Mouse (Mus musculus) embryonic facial prominence, embryonic 10.5 days (tissue): ENCODE measurements around the gene Tbc1d7. TPM values are rescaled to one million over a fixed set of nuclear protein-coding genes. Genes with fewer than 3 reads are reported as not detected.
A peak's percentile ranks its signal among the peaks of the same experiment; 100 is the strongest.

ENCODE experiments used
- DNase-seq: peaks from one replicate; pipeline ENCODE4 v3.0.0-alpha.2; 2017; ENCODE audit warnings: low spot score
- H3K27ac ChIP-seq: fragments of 300-500 bp; sonication (generic); replicated peaks from 2 replicates; pipeline ENCODE4 v1.5.1; 2016; ENCODE audit warnings: mild to moderate bottlenecking
- H3K27me3 ChIP-seq: fragments of 300-500 bp; sonication (generic); replicated peaks from 2 replicates; pipeline ENCODE4 v1.6.1; 2016; ENCODE audit warnings: low read depth, mild to moderate bottlenecking; ENCODE audit not compliant: poor library complexity, severe bottlenecking
- H3K36me3 ChIP-seq: fragments of 300-500 bp; sonication (generic); replicated peaks from 2 replicates; pipeline ENCODE4 v1.6.1; 2016; ENCODE audit warnings: mild to moderate bottlenecking, moderate library complexity
- H3K4me1 ChIP-seq: fragments of 300-500 bp; sonication (generic); 2 replicates; pipeline ENCODE4 v1.6.1; 2016
- H3K4me3 ChIP-seq: fragments of 300-500 bp; sonication (generic); 2 replicates; pipeline ENCODE4 v1.5.1; 2016; ENCODE audit warnings: mild to moderate bottlenecking, moderate library complexity
- H3K9me3 ChIP-seq: fragments of 300-500 bp; sonication (generic); 2 replicates; pipeline ENCODE4 v1.6.1; 2016; ENCODE audit warnings: mild to moderate bottlenecking
- WGBS: fragments of 180-500 bp; shearing (Covaris S2); methylation state at CpG from one replicate; pipeline ENCODE4 v1.1.7; 2016; 5-methylcytosine and 5-hydroxymethylcytosine counted together
- polyA plus RNA-seq: library from polyadenylated mRNA; unstranded; fragments of >200 nt; fragmentation: Nextera tagmentation; extraction: Ambion mirVana; gene quantifications from 2 replicates; pipeline ENCODE4 v1.2.1, GENCODE M21; 2016

Tbc1d7 gene
- polyA plus RNA-seq, 1 experiment from 2014 or later = 64.8 TPM

GRCm38 (mm10) chr13:43157370-43157769 is 13.9 kb downstream of the Tbc1d7 start:
- 39% methylated on average over 5 of the region's 5 CpGs for WGBS
- DNase-seq = no peak
- H3K4me1 ChIP-seq = peaks cover 8% of the 10 kb centered on the region
- H3K36me3 ChIP-seq = peaks cover 61% of the 10 kb centered on the region
- no peak overlapping the region for H3K27ac ChIP-seq
- no peaks in the 10 kb centered on the region for H3K27me3 ChIP-seq
- H3K9me3 ChIP-seq = no peaks in the 10 kb centered on the region
- H3K4me3 ChIP-seq = no peak overlapping the region

GRCm38 (mm10) chr13:43152005-43152520 is 19.2 kb downstream of the Tbc1d7 start:
- H3K27me3 ChIP-seq = no peaks in the 10 kb centered on the region
- H3K27ac ChIP-seq = no peak overlapping the region
- H3K4me1 ChIP-seq = peaks cover 12% of the 10 kb centered on the region
- no peak for DNase-seq
- no peak overlapping the region for H3K4me3 ChIP-seq
- no peaks in the 10 kb centered on the region for H3K9me3 ChIP-seq
- 92% methylated on average over 14 of the region's 14 CpGs for WGBS
- H3K36me3 ChIP-seq = peaks cover 55% of the 10 kb centered on the region

- H3K27me3 ChIP-seq = no peaks in the 10 kb centered on the region
- DNase-seq = no peak
- no peaks in the 10 kb centered on the region for H3K9me3 ChIP-seq
- peaks cover 40% of the 10 kb centered on the region for H3K36me3 ChIP-seq
- no peak overlapping the region for H3K4me3 ChIP-seq
- H3K27ac ChIP-seq = no peak overlapping the region
- 76% methylated on average over 3 of the region's 3 CpGs for WGBS
- peaks cover 21% of the 10 kb centered on the region for H3K4me1 ChIP-seq
Observed at GRCm38 (mm10) chr13:43149661-43150060, 21.6 kb downstream of the Tbc1d7 start.

- H3K36me3 ChIP-seq = peaks cover 30% of the 10 kb centered on the region
- DNase-seq = no peak
- no peaks in the 10 kb centered on the region for H3K9me3 ChIP-seq
- H3K27ac ChIP-seq = no peak overlapping the region
- WGBS = 73% methylated on average over 4 of the region's 4 CpGs
- H3K4me1 ChIP-seq = peaks cover 21% of the 10 kb centered on the region
- H3K4me3 ChIP-seq = no peak overlapping the region
- H3K27me3 ChIP-seq = no peaks in the 10 kb centered on the region
Observed at GRCm38 (mm10) chr13:43148692-43149091, 22.6 kb downstream of the Tbc1d7 start.

- no peaks in the 10 kb centered on the region for H3K9me3 ChIP-seq
- no peak overlapping the region for H3K27ac ChIP-seq
- H3K27me3 ChIP-seq = no peaks in the 10 kb centered on the region
- WGBS = 63% methylated on average over 8 of the region's 8 CpGs
- peaks cover 21% of the 10 kb centered on the region for H3K4me1 ChIP-seq
- DNase-seq = no peak
- no peak overlapping the region for H3K4me3 ChIP-seq
- peaks cover 11% of the 10 kb centered on the region for H3K36me3 ChIP-seq
Observed at GRCm38 (mm10) chr13:43146515-43147258, 24.6 kb downstream of the Tbc1d7 start.

GRCm38 (mm10) chr13:43144720-43145418 is 26.4 kb downstream of the Tbc1d7 start:
- Histone ChIP-seq H3K4me1 (peaks cover 17% of the 10 kb centered on the region), H3K36me3 (no peaks in the 10 kb centered on the region), H3K4me3 (no peak overlapping the region), H3K27ac (no peak overlapping the region), H3K27me3 (no peaks in the 10 kb centered on the region), H3K9me3 (no peaks in the 10 kb centered on the region)
- 75% methylated on average over 7 of the region's 7 CpGs for WGBS
- DNase-seq = no peak

- Histone ChIP-seq H3K4me3 (no peak overlapping the region), H3K9me3 (no peaks in the 10 kb centered on the region), H3K4me1 (peaks cover 28% of the 10 kb centered on the region), H3K27ac (no peak overlapping the region), H3K27me3 (no peaks in the 10 kb centered on the region), H3K36me3 (peaks cover 4% of the 10 kb centered on the region; the same call in 1 of the 2 replicates)
- WGBS = 88% methylated on average over 4 of the region's 4 CpGs
- no peak for DNase-seq
Observed at GRCm38 (mm10) chr13:43134468-43134867, 36.8 kb downstream of the Tbc1d7 start.

GRCm38 (mm10) chr13:43133400-43133799 is 37.9 kb downstream of the Tbc1d7 start:
- 83% methylated on average over 7 of the region's 7 CpGs for WGBS
- no peak for DNase-seq
- H3K27ac ChIP-seq = peak overlapping the region; percentile 44; the same call in 1 of the 2 replicates

GRCm38 (mm10) chr13:43132859-43133258 is 38.4 kb downstream of the Tbc1d7 start:
- no peak for DNase-seq
- Histone ChIP-seq H3K27ac (peak overlapping the region; percentile 44; the same call in 1 of the 2 replicates), H3K27me3 (no peaks in the 10 kb centered on the region), H3K9me3 (no peaks in the 10 kb centered on the region), H3K36me3 (peaks cover 4% of the 10 kb centered on the region; the same call in 1 of the 2 replicates), H3K4me3 (no peak overlapping the region), H3K4me1 (peaks cover 31% of the 10 kb centered on the region)
- WGBS = 73% methylated on average over 9 of the region's 9 CpGs

More at GRCm38 (mm10) chr13:43133400-43133799, 37.9 kb downstream of the Tbc1d7 start:
- no peaks in the 10 kb centered on the region for H3K9me3 ChIP-seq
- H3K4me3 ChIP-seq = no peak overlapping the region
- no peaks in the 10 kb centered on the region for H3K27me3 ChIP-seq
- H3K36me3 ChIP-seq = peaks cover 4% of the 10 kb centered on the region; the same call in 1 of the 2 replicates
- peaks cover 31% of the 10 kb centered on the region for H3K4me1 ChIP-seq

- Histone ChIP-seq H3K9me3 (no peaks in the 10 kb centered on the region), H3K27me3 (no peaks in the 10 kb centered on the region), H3K4me1 (peaks cover 31% of the 10 kb centered on the region), H3K4me3 (no peak overlapping the region), H3K36me3 (peaks cover 4% of the 10 kb centered on the region; the same call in 1 of the 2 replicates), H3K27ac (peak overlapping the region; percentile 57; the same call in 1 of the 2 replicates)
- WGBS = 86% methylated on average over 10 of the region's 10 CpGs
- DNase-seq = no peak
Observed at GRCm38 (mm10) chr13:43131741-43132191, 39.5 kb downstream of the Tbc1d7 start.

GRCm38 (mm10) chr13:43130161-43130560 is 41.1 kb downstream of the Tbc1d7 start:
- no peaks in the 10 kb centered on the region for H3K36me3 ChIP-seq
- no peaks in the 10 kb centered on the region for H3K9me3 ChIP-seq
- H3K4me3 ChIP-seq = no peak overlapping the region
- H3K27me3 ChIP-seq = no peaks in the 10 kb centered on the region
- 49% methylated on average over 6 of the region's 6 CpGs for WGBS
- peaks cover 39% of the 10 kb centered on the region for H3K4me1 ChIP-seq
- no peak overlapping the region for H3K27ac ChIP-seq
- DNase-seq = peak; percentile 38

GRCm38 (mm10) chr13:43124683-43125074 is 46.6 kb downstream of the Tbc1d7 start:
- no peaks in the 10 kb centered on the region; the same call in 1 of the 2 replicates for H3K27me3 ChIP-seq
- H3K4me1 ChIP-seq = peaks cover 42% of the 10 kb centered on the region
- peak; percentile 41 for DNase-seq
- 0 out of 2 replicates have a peak overlapping the region, but pooled peaks have one; percentile 40 for H3K27ac ChIP-seq
- H3K36me3 ChIP-seq = no peaks in the 10 kb centered on the region
- peak overlapping the region; percentile 29; the same call in 1 of the 2 replicates for H3K4me3 ChIP-seq
- 41% methylated on average over 4 of the region's 4 CpGs for WGBS
- H3K9me3 ChIP-seq = no peaks in the 10 kb centered on the region
